Mouse (Mus musculus) stomach, embryonic 16.5 days (tissue): ENCODE measurements around the gene Izumo1r. TPM values are rescaled to one million over a fixed set of nuclear protein-coding genes. Genes with fewer than 3 reads are reported as not detected.

Experiments used
- ATAC-seq: fragments of 200-750 bp; cut with Nextera tagmentation; 2 replicates; pipeline ENCODE4 v1.8.0; 2017; ENCODE audit warnings: moderate number of reproducible peaks, moderate TSS enrichment; ENCODE audit not compliant: insufficient read depth, low FRiP score
- H3K27ac ChIP-seq: fragments of 300-500 bp; sonication (generic); 2 replicates; pipeline ENCODE4 v1.5.1; 2014; ENCODE audit warnings: low read length
- H3K27me3 ChIP-seq: fragments of 300-500 bp; sonication (generic); 2 replicates; pipeline ENCODE4 v1.6.1; 2014; ENCODE audit warnings: low read length, control low read depth, mixed read lengths; ENCODE audit not compliant: control insufficient read depth, insufficient read depth
- H3K36me3 ChIP-seq: fragments of 300-500 bp; sonication (generic); 2 replicates; pipeline ENCODE4 v1.6.1; 2014; ENCODE audit warnings: low read length; ENCODE audit not compliant: control insufficient read depth, insufficient read depth
- H3K4me1 ChIP-seq: fragments of 300-500 bp; sonication (generic); 2 replicates; pipeline ENCODE4 v1.6.1; 2014; ENCODE audit warnings: low read length, control low read depth, mixed read lengths; ENCODE audit not compliant: control insufficient read depth, insufficient read depth
- H3K4me2 ChIP-seq: fragments of 300-500 bp; sonication (generic); 2 replicates; pipeline ENCODE4 v1.6.1; 2014; ENCODE audit warnings: low read depth, low read length, mixed read lengths
- H3K4me3 ChIP-seq: fragments of 300-500 bp; sonication (generic); replicated peaks from 2 replicates; pipeline ENCODE4 v1.5.1; 2014; ENCODE audit warnings: mild to moderate bottlenecking, low read length
- H3K9ac ChIP-seq: fragments of 300-500 bp; sonication (generic); 2 replicates; pipeline ENCODE4 v1.6.1; 2014; ENCODE audit warnings: low read length
- H3K9me3 ChIP-seq: fragments of 300-500 bp; sonication (generic); replicated peaks from 2 replicates; pipeline ENCODE4 v1.6.1; 2016; ENCODE audit warnings: low read length, control low read depth; ENCODE audit not compliant: control insufficient read depth
- WGBS: fragments of 180-500 bp; shearing (Covaris S2); extraction: QIAGEN DNeasy Blood & Tissue Kit; methylation state at CpG from one replicate; pipeline ENCODE4 v1.1.7; 2014; 5-methylcytosine and 5-hydroxymethylcytosine counted together
- polyA plus RNA-seq: library from polyadenylated mRNA; unstranded; fragments of >200 nt; fragmentation: Nextera tagmentation; extraction: Ambion mirVana; gene quantifications from 2 replicates; pipeline ENCODE4 v1.2.1, GENCODE M21; 2015

Izumo1r gene
- polyA plus RNA-seq, 1 experiment from 2014 or later: not detected

- Histone ChIP-seq H3K4me2 (no peak overlapping the region), H3K9me3 (no peaks in the 10 kb centered on the region), H3K36me3 (no peaks in the 10 kb centered on the region), H3K9ac (no peak overlapping the region), H3K4me1 (peaks cover 4% of the 10 kb centered on the region; the same call in 1 of the 2 replicates), H3K4me3 (no peak overlapping the region), H3K27me3 (peaks cover 16% of the 10 kb centered on the region), H3K27ac (no peak overlapping the region)
- ATAC-seq: no peak
- WGBS: 73% methylated on average over 9 of the region's 9 CpGs
Observed at GRCm38 (mm10) chr9:14864726-14865125, 39.0 kb downstream of the Izumo1r start.

GRCm38 (mm10) chr9:14863126-14863525 lies 40.6 kb downstream of the Izumo1r start:
- Histone ChIP-seq H3K4me3 (no peak overlapping the region), H3K27ac (no peak overlapping the region), H3K4me2 (no peak overlapping the region), H3K9ac (no peak overlapping the region), H3K27me3 (peaks cover 31% of the 10 kb centered on the region), H3K9me3 (no peaks in the 10 kb centered on the region), H3K4me1 (peaks cover 5% of the 10 kb centered on the region; the same call in 1 of the 2 replicates), H3K36me3 (no peaks in the 10 kb centered on the region)
- no peak for ATAC-seq
- WGBS: 88% methylated on average over 3 of the region's 3 CpGs

GRCm38 (mm10) chr9:14859868-14860639 lies 43.7 kb downstream of the Izumo1r start, which contains the start of gene Gpr83:
TSS of gene Gpr83 (plus strand) at chr9:14860210.
- 3% methylated on average over 47 of the region's 47 CpGs for WGBS
- no peak within 1 kb of the TSS for H3K27ac ChIP-seq
- no peaks in the 10 kb centered on the region for H3K9me3 ChIP-seq
- peaks cover 5% of the 10 kb centered on the region; the same call in 1 of the 2 replicates for H3K4me1 ChIP-seq
- H3K4me2 ChIP-seq: peak within 1 kb of the TSS; percentile 75
- no peaks in the 10 kb centered on the region for H3K36me3 ChIP-seq
- H3K4me3 ChIP-seq: peak within 1 kb of the TSS; percentile 41
- peak; percentile 73; the same call in 1 of the 2 replicates for ATAC-seq
- H3K9ac ChIP-seq: peak within 1 kb of the TSS; percentile 49; the same call in 1 of the 2 replicates
- peaks cover 31% of the 10 kb centered on the region for H3K27me3 ChIP-seq

DNA sequence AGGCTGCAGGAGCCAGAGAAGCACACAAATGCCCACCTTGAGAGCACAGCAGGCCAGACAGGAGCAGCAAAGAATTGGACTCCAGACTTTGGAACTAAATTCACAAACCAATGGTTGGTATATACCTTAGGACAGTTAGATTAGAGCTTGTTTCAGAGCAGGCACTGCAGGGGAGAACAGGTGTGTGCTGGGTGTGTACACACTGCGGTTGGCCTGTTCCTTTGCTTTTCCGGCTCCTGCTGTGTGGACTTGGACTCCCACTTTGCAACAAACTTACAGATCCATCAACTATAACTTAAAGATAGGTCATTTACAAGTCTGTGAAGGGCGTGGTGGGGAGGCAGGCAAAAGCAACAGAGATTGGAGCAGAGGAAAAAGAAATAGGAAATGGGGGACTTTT lies 45.0 kb downstream of the Izumo1r start:
- Histone ChIP-seq H3K27ac (no peak overlapping the region), H3K4me1 (peaks cover 5% of the 10 kb centered on the region; the same call in 1 of the 2 replicates), H3K4me3 (no peak overlapping the region), H3K9me3 (no peaks in the 10 kb centered on the region), H3K36me3 (no peaks in the 10 kb centered on the region), H3K27me3 (peaks cover 31% of the 10 kb centered on the region), H3K4me2 (no peak overlapping the region), H3K9ac (no peak overlapping the region)
- 64% methylated on average over 3 of the region's 3 CpGs for WGBS
- no peak for ATAC-seq

GRCm38 (mm10) chr9:14858170-14858706 lies 45.5 kb downstream of the Izumo1r start:
- H3K4me1 ChIP-seq: peaks cover 5% of the 10 kb centered on the region; the same call in 1 of the 2 replicates
- H3K9ac ChIP-seq: no peak overlapping the region
- H3K27me3 ChIP-seq: peaks cover 31% of the 10 kb centered on the region
- no peaks in the 10 kb centered on the region for H3K36me3 ChIP-seq
- no peaks in the 10 kb centered on the region for H3K9me3 ChIP-seq
- no peak overlapping the region for H3K4me2 ChIP-seq
- H3K4me3 ChIP-seq: no peak overlapping the region
- WGBS: 65% methylated on average over 7 of the region's 7 CpGs
- no peak for ATAC-seq
- no peak overlapping the region for H3K27ac ChIP-seq

DNA sequence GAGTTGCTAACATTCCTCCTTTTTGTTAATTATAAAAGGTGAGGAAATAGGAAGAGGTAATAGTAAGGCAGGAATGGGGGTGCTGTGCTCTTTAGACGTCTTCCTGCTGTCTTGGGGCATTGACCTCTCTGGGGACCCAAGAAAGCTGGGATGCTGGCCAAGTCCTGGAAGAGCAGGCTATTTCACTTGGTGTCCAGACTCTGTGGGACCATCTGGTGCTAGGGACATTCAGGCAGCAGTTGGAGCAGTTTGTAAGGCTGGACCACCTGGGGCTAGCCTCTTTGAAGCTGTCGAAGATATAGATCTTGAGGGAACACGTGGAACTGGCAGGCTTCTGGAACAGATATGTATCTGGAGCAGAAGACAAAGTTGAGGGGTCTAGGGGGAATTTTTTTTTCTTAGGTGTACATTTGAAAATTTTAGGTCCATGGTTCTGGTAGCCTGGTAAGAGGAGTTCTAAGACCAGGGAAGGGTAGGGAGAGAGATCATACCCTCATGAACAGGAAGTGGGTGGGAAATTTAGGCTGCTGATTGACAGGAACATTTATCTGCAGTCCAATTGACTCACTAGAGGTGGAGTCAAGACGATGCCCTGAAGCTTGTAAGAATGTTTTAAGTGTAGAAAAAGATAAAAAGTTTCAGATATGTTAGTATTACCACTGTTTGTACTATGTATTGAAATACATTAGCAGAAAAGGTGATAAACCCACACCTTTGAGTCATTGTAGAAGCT lies 46.7 kb downstream of the Izumo1r start:
- H3K9ac ChIP-seq: no peak overlapping the region
- H3K27me3 ChIP-seq: peaks cover 31% of the 10 kb centered on the region
- H3K4me3 ChIP-seq: no peak overlapping the region
- ATAC-seq: no peak
- WGBS: 43% methylated on average over 4 of the region's 4 CpGs
- no peaks in the 10 kb centered on the region for H3K36me3 ChIP-seq
- no peak overlapping the region for H3K27ac ChIP-seq
- H3K9me3 ChIP-seq: no peaks in the 10 kb centered on the region
- H3K4me1 ChIP-seq: peaks cover 5% of the 10 kb centered on the region; the same call in 1 of the 2 replicates
- no peak overlapping the region for H3K4me2 ChIP-seq

DNA sequence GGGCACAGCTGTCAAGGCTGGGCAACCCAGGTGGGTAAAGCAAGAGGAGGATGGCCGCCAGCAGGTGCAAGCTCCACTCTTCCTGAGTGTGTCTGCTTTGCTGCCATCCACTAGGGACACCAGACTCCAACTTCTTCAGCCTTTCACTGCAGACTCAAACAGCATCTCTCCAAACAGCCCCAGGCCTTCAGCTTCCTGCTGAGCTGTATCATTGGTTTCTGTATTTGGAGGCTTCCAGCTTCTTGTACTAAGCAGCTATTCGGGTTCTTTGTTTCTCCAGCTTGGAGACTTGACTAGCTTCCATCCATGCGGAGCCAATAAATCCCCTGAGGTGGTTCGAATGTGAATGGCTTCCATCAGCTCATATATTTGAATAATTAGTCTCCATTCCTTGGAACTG lies 49.2 kb downstream of the Izumo1r start:
- ATAC-seq: no peak
- no peak overlapping the region for H3K9ac ChIP-seq
- 76% methylated on average over 4 of the region's 4 CpGs for WGBS

DNA sequence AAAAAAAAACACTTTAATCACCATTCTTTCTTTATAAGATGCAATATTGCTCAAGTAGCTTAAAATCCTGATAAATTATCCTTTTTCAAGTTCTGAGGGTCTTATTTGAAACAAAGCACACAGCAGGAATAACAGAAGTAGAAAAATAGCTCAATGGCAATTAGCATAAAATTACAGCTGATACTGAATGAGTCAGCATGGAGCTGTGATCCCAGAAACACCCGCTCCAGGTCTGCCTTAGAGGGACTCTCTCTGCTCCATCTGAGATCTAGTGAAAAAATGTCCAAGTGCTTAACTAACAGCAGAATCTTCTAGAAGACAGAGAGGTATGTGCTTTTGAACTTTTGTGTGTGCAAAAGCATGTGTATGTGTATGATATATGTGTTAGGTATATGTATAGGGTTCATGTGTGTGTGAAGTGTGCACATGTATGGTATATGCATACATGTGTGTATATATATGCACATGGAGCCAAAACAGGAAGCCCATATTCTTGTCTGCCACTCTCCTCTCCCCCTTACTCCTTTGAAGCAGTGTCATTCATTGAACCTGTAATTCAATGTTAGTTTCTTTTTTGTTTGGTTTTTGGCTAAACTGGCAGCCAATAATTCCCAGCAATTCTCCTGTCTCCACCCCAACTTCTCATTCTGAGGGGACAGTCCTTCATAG lies 55.3 kb downstream of the Izumo1r start:
- Histone ChIP-seq H3K36me3 (no peaks in the 10 kb centered on the region), H3K4me1 (no peaks in the 10 kb centered on the region), H3K9ac (no peak overlapping the region), H3K4me2 (no peak overlapping the region), H3K27ac (no peak overlapping the region), H3K4me3 (no peak overlapping the region), H3K9me3 (no peaks in the 10 kb centered on the region; the same call in 1 of the 2 replicates), H3K27me3 (no peaks in the 10 kb centered on the region)
- WGBS: 80% methylated on average over 1 of the region's 1 CpGs
- no peak for ATAC-seq

More for the DNA sequence above, 49.2 kb downstream of the Izumo1r start:
- Histone ChIP-seq H3K9me3 (no peaks in the 10 kb centered on the region), H3K36me3 (no peaks in the 10 kb centered on the region), H3K27me3 (peaks cover 13% of the 10 kb centered on the region), H3K4me1 (no peaks in the 10 kb centered on the region), H3K27ac (no peak overlapping the region), H3K4me3 (no peak overlapping the region), H3K4me2 (no peak overlapping the region)
